Mouse (Mus musculus) lung, postnatal 36 days (tissue): ENCODE measurements around the gene Fam71e1.

Source experiments
- DNase-seq: peaks from one replicate; pipeline ENCODE4 v3.0.0; 2022; ENCODE audit warnings: mixed read lengths

The Fam71e1 gene

DNA sequence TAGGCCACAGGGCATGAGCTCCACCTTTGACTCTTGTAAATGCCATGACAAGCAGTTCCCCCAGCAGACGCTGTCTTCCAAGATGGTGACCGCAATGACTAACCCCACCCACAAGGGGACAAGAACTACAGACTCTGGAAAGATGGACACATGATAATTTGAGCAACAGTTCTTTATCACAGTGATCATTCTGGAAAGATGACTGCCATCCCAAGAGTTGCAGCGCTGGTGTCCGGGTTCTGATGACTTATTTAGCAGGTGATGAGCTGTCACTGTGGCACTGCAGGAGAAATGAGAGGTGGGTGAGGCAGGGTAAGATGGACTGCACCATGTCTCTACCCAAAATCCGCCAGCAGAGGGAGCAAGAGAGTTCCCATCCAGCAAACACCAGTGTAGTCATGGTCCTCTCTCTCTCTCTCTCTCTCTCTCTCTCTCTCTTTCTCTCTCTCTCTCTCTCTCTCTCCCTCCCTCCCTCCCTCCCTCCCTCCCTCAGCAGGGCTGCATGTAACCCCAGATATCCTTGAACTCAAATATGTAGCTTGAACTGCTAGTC is 5.3 kb downstream of the Fam71e1 start:
- DNase-seq = peak; percentile 73

DNA sequence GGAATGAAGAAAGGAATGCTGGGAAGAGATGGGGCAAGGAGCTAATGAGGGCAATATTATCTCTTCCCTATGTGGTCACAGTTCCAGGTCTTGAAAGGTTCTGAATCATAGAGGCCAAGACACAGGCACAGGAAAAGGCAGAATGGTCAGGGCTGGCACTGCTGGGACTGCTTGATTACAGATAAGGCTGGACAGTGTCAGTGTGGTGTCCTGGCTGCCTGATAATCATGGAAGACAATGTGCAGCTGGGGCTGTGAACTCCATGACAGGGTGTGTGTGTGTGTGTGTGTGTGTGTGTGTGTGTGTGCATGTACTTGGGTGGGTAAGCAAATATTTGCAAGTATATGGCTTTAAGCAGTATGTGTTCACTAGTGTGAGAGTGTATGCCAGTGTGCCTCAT is 11.1 kb downstream of the Fam71e1 start:
- no peak for DNase-seq

DNA sequence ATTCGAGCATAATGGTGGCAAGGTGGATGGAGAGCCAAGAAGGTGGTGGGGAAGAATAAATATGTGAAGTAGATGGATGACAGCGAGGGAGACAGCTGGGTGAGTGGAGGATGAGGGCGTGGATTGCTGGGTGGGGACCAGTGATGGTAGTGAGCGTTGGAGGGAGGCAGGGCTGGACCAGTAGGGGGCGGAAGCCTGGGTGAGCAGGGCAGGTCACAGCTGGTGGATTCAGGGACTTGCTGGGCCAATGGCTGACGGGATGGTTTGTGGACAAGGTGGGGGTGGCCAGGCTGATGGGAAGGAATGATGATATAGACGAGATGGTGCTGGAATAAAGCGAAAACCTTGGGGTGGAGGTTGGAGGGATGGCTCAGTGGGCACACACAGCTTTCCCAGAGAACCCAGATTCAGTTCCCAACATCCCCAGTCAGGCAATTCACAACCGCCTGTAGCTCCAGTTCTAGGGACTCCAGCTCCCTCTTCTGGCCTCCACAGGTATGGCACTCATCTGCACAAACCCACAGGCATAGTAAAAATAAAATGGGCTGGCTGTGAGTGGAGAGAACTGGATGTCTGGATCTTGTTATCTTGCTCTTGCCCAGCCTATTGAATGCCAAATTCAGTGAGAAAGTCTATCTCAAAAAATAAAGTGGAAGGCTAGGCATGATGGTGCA is 23.0 kb downstream of the Fam71e1 start:
- no peak for DNase-seq

DNA sequence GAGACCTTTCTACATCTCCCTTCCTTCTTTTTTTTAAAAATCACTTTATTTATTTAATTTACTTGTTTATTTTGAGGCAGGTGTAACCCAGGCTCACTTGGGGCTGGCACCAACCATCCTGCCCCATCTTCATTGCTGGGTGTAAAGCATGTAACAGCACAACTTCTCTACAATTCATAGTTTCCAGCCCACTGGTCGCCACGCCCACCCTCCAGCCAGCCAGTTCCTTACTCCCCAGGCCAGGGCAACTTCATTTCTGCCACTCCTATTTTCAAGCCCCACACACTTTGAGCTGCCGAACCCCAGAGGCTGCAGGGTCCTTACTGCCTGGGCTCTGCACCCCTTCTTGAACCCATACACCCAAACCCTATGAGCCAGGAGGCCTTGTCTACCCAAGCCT is 24.6 kb downstream of the Fam71e1 start:
- no peak for DNase-seq

DNA sequence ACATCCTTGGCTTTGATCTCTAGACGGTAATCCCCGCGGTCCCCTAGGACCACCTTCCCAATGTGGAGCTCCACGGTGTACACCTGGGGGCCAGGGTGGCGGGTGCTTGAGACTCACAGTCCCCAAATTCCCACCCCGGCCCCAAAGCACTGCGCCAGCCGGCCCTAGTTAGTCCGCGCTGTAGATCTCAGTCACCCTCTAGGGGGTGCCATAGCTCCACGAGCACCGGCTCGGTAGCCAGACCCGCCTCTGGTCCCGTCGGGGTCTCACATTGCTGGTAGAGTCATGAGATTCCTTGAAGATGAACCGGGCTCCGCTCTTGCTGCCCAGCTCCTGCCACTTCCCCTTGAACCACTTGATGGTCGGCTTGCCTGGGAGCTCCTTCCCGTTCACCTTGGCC is 25.3 kb downstream of the Fam71e1 start:
- DNase-seq = peak; percentile 75

DNA sequence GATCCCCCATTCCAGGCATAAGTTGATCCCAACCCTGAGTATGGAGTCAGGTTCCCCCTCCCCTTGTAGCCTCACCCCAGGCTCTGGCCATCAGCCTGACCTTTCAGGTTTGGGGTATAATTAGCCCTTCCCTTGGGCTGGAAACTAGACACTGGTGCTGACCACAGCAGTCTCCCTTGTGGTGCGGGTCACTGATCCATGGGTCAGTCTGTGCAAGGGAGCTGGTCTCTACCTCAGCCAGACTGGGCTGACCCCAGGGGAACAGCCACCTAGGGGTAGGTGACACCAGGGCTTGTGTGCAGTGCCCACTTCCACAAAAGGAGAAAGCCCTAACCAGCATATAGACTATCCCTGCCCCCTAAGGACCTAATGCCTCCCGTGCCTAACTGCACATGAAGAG is 26.7 kb downstream of the Fam71e1 start:
- DNase-seq = no peak

DNA sequence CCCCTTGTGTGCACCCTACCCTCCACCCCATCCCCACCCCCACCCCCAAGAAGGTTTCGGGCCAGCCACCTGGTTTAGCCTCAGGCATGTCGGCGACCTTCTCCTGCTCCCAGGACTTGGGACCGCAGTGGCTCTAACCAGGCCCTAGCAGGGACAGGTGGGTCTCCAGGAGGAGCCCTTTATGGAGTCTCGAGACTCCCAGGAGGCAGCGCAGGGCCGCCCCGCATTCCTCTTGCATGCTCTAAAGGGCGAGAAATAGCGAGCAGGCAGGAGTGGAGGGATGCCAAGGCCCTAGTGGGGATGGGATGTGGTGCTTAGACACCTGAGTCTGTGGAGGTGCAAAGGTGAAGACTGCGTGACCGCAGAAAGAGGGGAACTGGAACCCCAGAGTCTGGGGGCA is 28.1 kb downstream of the Fam71e1 start, which contains the start of gene Mybpc2:
TSS of gene Mybpc2 (minus strand) at position 155 of the 400 bp plus-strand sequence.
- peak; percentile 45 for DNase-seq

DNA sequence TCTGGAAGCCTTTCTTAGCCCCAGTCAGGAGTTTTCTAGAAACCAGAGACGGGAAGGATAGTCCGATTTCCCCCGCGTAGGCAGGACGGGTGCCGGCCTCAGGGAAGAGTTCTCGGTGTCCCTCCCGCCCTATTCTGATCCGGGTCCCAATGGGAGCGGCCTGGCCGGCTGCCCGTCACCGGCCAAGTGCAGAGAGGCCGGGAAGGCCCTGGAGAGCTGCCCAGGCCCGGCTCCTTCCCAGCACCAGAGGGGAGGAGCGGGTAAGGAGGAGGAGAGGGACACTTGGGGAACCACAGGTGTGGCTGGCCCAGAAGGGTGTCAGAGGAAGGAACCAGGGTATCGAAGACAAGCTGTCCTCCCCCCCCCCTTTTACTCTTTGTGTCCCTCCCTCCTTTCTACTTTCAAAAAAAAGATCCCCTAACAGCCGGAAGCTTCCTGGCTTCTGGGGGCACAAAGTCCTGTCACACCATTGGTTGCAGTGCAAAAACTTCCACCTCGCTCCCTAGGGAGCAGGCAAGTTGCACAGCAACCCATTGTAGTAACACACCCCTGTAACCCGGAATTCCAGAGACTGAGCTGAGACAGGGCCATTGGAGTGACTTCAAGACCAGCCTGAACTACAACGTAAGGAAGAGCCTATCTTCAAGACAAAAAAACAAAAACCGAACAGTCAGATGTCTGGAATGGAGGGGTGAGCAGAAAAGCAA is 28.9 kb downstream of the Fam71e1 start:
- peak; percentile 91 for DNase-seq

DNA sequence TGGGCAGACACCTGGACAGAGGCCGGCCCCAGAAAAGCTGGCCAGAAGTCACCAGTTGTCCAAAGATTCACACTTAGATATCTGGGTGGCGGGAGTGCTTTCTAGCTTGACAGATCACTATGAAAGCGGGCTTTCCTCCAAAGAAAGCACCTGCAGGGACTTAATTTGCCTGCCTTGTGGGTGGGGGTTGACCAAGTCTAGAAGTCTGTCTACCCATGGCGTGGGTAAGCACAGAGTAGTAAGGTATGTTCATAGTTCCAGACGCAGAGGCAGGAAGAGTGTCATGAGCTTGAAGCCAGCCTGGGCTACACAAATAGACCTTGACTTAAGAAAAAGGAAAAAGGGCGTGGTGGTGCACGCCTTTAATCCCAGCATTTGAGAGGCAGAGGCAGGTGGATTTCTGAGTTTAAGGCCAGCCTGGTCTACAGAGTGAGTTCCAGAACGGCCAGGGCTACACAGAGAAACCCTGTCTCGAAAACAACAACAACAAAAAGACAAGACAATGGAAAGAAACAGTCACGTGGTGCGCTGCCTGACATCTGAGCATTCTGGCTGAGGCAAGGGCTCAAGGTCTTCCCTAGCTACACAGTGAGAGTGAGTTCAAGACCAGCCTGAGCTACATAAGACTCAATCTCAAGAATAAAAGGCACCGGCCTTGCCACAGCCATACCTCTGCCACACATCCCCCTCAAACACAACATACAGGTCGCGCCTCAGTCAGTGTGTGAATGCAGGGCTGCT is 30.2 kb downstream of the Fam71e1 start:
- no peak for DNase-seq

DNA sequence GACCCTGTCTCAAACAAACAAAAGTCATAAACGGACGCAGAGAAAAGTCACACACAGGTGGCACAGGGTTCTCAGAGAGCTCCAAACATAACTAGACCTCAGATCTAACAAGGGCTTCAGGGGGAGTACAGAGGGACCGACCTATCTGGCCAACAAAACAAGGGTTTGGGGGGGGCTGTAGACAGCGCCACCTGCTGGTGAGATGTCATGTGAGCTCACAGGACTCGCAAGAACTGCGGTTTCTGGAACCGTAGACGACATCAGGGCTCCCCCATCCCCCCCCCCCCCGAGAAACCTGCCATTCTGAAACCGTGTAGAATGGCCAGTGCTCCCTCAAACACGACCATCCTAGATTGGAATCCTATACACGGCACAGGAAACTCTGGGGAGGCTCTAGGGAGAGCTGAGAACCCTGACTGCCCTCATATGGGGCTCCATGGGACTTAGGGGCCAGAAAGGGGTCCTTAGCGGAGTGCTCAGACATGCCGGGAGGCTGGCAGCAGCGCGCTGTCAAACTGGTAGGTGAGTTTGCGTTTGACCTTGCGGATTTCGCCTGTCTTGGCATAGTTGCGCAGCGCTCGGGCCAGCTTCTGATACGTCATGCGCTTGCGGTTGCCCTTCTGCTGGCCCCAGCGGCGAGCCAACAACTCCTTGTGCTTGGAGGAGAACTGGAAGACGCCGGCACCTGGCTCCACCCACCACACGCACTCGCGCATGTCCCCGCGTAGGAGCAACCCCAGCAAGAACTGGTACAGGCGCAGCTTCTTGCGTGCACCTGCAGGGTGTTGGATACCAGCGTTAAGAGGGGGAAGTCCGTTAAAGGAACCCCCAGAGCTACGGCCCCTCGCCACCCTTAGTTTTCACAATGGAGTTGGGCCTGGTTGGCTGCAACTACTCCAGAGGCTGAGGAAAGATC is 31.4 kb downstream of the Fam71e1 start:
- DNase-seq = peak; percentile 88

DNA sequence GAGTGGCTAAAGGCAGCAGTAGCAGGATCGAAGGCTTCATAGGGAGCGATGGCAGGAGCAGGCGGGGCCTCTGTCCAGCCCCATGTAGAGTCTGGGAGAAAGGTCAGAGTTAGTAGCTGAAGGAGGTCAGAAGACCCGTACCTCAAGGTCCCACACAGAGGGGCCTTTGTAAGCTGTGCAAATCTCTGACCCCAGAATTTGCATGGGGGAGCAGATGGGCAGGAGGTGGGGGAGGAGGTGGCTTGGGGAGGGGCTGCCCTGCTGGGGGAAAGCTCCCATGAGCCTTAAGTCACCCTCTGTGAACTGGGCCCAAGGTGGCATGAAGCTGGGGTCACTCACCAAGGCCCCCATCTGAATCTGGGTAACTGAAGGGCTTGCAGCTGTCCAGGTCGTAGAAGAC is 33.1 kb downstream of the Fam71e1 start:
- DNase-seq = no peak

DNA sequence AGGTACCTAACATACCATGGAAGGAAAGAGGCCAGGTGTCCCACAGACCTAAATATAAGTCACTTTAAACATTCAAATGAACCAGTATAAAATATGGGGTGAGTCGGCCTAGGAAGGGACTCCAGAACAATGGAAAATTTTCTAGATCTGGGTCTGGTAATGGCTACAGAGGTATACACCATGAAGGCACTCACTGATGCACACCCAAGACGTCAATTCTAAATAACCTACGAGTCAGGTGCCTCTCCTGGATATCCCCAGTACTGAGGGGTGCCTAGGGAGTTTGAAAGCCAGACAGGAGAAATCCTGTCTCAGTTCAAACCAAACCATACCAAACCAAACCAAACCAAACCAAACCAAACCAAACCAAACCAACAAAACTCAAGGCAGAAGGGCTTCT is 34.1 kb downstream of the Fam71e1 start:
- no peak for DNase-seq

DNA sequence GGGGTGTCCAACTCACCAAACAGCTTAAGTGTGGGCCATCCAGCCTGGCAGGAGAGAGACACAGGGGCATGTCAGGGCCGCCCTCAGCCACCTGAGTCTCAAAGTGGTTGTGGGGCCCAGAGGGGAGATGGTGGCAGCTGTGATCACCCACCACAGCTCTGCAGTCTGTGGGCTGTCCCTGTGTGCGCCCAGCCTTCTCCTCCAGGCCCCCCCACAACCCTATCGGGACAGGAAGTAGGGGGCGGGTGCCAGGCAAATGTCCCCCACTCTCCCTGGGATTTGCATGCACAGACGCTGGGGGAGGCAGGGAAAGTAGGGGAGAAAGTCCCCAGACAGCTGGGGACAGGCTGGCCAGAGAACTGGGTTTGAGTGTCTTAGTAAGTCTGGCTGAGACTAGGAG is 34.8 kb downstream of the Fam71e1 start:
- DNase-seq = no peak

DNA sequence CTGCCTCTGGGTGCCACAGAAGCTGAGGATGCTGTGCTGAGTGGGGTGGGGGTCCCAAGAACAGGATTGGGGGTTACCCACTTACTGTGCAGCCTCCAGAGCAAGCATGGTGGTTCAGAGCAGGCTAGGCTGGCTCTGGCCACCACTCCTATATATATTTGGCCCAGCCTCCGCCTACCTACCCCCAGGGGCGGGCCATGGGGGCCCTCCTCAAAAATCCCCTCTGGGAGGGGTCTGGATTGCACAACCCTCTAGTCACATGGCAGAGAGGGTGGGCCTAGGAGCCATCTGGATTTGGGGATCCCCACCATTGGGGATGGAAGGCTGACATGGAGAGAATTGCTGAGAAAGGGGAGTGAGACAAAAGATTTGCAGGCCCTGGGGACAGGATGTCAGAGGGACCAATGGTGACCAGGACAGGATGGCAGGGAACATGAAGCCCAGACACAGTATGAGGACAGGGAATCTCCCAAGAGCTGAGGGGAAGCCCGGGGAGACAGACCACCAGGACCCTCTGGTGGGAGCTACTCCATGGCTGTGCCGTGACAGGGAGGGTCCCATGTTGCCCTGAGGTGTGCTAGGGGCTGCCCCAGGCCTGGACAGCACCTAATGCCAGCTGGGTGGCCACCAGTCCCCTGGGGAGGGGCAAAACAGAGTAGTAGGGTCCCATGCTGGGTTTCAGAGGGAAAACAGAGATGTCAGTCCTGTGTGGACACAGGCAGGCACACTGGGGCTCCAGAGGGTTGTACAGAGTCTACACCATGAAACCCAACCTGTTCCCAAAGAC is 35.8 kb downstream of the Fam71e1 start, which contains the start of gene Spib:
TSS of gene Spib (minus strand) at position 126 of the 787 bp plus-strand sequence.
- no peak for DNase-seq

DNA sequence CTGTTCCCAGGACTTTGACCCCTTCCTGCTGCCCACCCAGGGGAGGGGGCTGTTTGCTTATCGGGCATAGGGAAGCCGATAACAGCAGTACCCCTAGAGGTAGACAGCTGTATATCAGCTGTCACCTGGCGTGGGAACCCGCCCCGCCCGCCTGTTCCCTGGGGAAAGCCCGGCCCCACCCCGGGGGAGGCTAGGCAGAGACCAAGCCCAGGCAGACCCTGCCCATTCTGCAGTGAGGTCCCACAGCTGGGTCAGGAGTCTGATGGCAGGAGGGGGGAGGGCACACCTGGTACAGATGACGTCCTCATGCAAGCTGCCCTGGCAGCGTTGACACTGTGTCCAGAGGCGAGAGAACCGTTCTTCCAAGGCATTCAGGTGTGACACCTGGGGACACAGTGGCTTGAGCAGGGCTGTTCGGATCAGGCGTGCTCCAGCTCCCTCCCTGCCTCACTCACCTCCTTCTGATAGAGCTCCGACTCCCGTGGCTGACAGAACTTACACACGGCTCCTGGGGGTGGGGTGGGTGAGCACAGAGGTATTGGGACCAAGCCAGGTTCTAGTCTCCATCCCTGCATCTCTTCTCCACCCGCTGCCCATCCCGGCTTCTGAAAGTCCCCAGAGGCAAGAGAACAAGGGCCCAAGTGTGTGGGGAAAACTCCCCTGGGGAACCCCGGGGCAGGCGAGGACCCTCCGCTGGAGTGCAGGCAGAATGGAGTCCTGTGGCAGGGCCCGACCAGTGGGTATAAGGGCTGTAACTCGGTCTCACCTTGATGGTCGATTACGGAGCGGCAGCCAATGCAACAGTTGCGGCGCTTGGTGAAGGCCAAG is 36.8 kb downstream of the Fam71e1 start:
- no peak for DNase-seq

DNA sequence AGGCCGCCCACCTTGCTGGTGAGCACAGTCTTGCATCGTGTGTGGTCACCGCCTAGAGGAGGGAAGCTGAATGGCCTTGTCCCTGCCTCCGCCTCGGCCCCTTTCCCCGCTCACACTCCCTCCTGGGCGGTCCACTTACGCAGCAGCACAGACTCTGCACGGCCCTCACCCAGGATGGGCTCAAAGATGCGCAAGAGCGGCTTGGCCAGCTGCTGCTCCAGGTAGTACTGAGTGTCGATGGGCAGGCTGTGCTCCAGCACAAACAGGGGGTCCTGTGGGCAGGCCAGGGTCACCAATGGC is 37.3 kb downstream of the Fam71e1 start:
- no peak for DNase-seq

DNA sequence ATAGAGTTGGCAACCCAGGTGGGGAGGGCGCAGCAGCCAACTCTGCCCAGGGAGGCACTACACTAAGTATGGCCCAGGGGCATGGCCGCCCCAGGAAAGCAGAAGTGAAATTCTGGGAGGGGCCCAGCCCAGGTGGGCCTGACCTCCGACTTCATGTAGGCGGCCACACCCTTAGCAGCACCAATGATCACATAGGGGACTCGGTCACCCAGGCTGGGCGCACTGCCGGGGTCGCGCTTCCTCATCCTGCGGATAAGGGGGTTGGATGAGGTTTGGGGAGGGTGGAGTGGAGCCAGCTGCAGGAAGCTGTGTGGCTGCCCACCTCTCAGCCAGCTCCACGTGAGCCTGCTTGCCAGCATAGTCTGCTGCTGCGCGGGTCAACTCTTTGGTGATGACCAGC is 37.9 kb downstream of the Fam71e1 start:
- DNase-seq = peak; percentile 49

DNA sequence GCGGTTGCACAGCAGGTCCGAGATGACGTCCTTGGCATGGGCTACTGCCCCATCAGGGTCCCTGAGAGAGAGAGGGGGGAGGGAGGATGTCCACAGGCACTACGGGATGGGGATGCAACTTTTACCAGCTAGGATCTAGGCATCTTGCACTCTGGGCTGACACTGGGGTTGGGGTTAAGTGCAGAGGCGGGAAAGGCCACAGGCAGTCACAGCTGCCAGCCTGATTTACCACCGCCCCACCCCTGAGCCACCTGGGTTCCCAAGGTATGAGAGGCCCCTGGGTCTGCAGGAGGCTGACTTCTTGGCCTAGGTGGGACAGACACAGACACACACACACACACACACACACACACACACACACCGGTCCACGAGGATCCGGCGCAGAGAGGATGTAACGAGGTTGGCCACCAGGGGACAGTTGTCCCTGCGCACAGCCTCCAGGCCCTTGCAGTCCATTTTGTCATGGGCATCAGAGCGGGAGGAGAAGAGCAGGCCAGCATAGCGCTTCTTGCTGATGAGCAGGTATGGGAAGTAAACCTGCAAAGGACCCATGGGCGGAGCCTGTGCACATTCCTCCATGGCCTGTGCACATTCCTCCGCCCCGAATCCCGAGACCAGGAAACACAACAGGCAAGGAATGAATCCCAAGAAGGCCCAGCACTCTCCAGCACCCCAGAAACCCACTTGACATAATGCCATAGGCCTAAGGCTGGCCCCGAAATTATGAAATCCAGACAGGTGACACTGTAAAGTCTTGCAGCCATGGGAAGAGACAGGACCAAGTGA is 38.5 kb downstream of the Fam71e1 start:
- DNase-seq = no peak

DNA sequence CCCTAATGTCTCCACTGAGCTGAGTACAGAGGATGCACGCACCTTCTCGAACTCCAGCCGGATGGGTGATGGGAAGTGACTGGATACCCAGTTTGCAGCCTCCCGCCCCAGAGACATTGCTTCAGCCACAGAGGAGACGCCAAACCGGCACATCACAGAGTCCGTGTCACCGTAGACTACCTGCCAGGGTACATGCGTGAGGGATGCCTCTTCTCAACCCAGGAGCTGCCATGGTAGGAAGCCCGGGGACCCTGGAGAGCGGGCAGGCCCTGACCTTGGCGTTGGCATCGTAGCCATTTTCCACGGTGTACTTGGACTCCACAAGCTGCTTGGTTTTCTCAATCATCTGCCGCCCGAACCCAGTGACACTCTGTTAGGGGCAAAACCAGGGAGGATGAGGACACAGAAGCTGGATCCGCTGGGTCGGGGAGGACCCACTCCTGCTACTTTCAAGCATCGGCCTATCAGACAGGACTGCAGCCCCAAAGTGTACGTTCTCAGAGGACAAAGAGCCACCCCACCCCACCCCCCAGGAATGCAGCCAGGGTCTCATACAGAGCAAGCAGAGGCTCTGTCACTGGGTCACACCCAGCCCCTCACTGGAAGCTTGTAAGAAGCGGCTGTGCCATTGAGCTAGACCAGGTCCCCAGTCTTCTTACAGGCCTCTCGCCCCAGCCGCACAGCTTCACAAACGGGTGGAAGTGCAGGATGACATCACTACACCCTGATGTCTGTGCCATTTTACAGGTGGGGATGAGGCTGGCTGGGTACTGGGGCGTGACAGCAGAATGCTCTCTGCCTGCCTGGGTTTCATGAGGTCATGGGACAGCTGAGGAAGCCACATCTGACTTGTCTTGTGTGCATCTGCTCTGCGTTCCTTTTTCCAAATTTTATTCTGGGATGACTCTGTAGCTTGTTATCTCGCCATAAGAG is 39.5 kb downstream of the Fam71e1 start:
- DNase-seq = no peak
